In genomic region chr16:33297493-33297892, GRCm38 (mm10) we compare ENCODE assay signal across 16 mouse cellular contexts.
"Had no signal": no experiment of that assay in that cellular context is flagged by ENCODE, and none has a peak within 500 bp of the region (broad histone marks: within the 10 kb centered on the region; RNA-seq: fewer than 3 reads in every experiment).

No protein-coding gene starts in this region.

- H3K4me1 ChIP-seq: neural tube, embryonic 13.5 days; neural tube, embryonic 15.5 days; stomach, embryonic 15.5 days had no signal

- H3K27me3 ChIP-seq: neural tube, embryonic 13.5 days; neural tube, embryonic 15.5 days; stomach, embryonic 15.5 days had no signal

- H3K4me2 ChIP-seq: neural tube, embryonic 13.5 days; neural tube, embryonic 15.5 days; stomach, embryonic 15.5 days had no signal

- H3K9ac ChIP-seq: neural tube, embryonic 13.5 days; neural tube, embryonic 15.5 days; stomach, embryonic 15.5 days had no signal

- DNase-seq: retina, postnatal 1 day; right cerebral cortex, adult 18-20 months; right cerebral cortex, postnatal 14 days; right cerebral cortex, postnatal 25 days; right cerebral cortex, postnatal 4 days; spleen, adult 18-20 months; thymus, adult 18-20 months; thymus, adult 2 months; thymus, postnatal 14 days; thymus, postnatal 25 days; thymus, postnatal 36 days; thymus, postnatal 4 days had no signal

- H3K4me3 ChIP-seq: neural tube, embryonic 13.5 days; neural tube, embryonic 15.5 days; stomach, embryonic 15.5 days had no signal

- H3K27ac ChIP-seq: neural tube, embryonic 13.5 days; neural tube, embryonic 15.5 days; stomach, embryonic 15.5 days; stomach, postnatal 0 days had no signal

- H3K9me3 ChIP-seq: neural tube, embryonic 13.5 days; neural tube, embryonic 15.5 days; stomach, embryonic 15.5 days had no signal
